Mouse (Mus musculus) G1E (cell line): ENCODE measurements at regions not wholly inside any gene's neighbourhood (a gene's known extent, or its start where the extent isn't known, plus 50 kb on each side); places are given as distances from the start of the nearest gene placed in this dataset.

ENCODE experiments used
- CTCF ChIP-seq: IDR thresholded peaks from 2 replicates; pipeline ENCODE4 v1.5.1; 2012; ENCODE audit warnings: low read depth, low read length, inconsistent platforms, mixed read lengths
- GATA1 ChIP-seq: IDR thresholded peaks from 2 replicates; pipeline ENCODE4 v1.6.1; 2012; ENCODE audit warnings: borderline replicate concordance, low read length, inconsistent platforms, mixed read lengths
- GATA2 ChIP-seq: IDR thresholded peaks from 2 replicates; pipeline ENCODE4 v1.6.1; 2012; ENCODE audit warnings: low read depth, low read length, inconsistent platforms, borderline replicate concordance
- POLR2AphosphoS5 ChIP-seq: IDR thresholded peaks from 2 replicates; pipeline ENCODE4 v1.6.1; 2012; ENCODE audit warnings: low read depth, low read length, inconsistent platforms; ENCODE audit not compliant: insufficient replicate concordance
- TAL1 ChIP-seq: conservative IDR thresholded peaks from 2 replicates; pipeline ENCODE4 v1.6.1; 2012; ENCODE audit warnings: low read depth, low read length, inconsistent platforms, mixed read lengths

DNA sequence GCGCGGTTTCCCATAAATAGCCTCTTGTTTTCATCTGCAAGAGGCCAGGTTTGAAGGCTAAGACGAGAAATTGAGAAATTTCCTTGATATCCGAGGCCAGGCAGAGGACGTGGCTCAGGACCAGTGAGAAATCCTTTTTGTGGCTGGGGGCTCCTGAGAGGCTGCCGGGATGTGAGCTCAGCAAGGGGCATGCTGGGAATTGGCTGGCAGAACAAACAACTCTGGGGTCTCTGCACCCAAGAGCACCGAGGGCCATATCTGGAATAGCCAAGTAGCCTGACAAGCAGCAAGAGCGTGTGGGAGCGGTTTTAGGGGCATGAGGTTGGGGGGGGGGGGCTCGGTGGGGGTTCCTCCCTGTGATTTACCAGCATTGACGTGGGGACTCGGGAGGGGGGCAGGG lies 462.5 kb downstream of the Ccdc171 start:
- TF ChIP-seq CTCF (no peak), GATA2 (no peak), GATA1 (no peak), POLR2AphosphoS5 (no peak), TAL1 (no peak)
